Mouse (Mus musculus) WW6 (cell line): ENCODE measurements around the gene Ginm1.
"Not testable (repeated sequence)": the region's sequence is repeated elsewhere in the genome, so short reads cannot be mapped to it uniquely, and the experiment has no call there.

Source experiments
- DNase-seq: peaks from one replicate; pipeline ENCODE4 v3.0.0-alpha.2; 2013; ENCODE audit warnings: low read depth, low spot score

Ginm1 gene

DNA sequence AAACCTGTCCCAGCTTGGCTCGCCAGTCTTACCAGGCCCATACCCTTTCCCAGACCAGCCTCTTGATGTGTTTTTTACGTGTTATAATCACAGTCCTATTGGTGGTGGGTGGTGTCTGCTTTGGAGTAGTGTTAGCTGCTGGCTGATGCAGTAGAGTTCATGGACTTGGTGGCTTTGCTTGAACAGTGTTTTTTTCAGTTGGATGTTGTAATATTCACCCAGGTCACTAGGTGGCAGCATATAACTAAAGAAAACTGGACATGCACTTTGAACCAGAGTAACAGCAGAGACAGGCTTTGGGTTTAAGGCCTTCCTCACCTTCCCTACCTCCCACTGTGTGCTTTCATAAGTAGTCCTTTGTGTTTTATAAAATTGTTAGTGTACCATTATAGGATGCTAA is 17.3 kb upstream of the Ginm1 start:
- DNase-seq = no peak

- DNase-seq = no peak
Measured at GRCm38 (mm10) chr10:7802519-7803140, 10.0 kb upstream of the Ginm1 start.

DNA sequence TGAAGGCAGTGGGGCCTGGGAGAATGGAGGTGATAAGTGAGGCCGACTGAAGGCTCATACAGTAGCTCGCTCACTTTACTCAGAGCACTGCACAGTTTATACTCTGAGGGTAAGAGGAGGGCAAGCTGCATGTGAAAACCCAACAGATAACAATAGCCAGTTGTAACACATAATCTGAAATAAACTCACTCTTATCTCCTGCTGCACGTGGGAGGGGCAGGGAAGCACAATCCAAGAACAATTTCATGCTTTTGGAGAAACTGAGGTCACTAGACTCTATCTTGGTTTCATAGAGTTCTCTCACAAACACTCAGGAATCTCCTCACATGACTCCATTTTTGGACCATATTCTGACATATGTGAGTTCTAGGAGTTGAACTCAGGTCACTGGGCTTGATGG is 8.6 kb upstream of the Ginm1 start:
- DNase-seq = no peak

- no peak for DNase-seq
Measured at GRCm38 (mm10) chr10:7792254-7792750, 322 bp downstream of the Ginm1 start.

- no peak for DNase-seq
Measured at GRCm38 (mm10) chr10:7787319-7787718, 5.3 kb downstream of the Ginm1 start.

DNA sequence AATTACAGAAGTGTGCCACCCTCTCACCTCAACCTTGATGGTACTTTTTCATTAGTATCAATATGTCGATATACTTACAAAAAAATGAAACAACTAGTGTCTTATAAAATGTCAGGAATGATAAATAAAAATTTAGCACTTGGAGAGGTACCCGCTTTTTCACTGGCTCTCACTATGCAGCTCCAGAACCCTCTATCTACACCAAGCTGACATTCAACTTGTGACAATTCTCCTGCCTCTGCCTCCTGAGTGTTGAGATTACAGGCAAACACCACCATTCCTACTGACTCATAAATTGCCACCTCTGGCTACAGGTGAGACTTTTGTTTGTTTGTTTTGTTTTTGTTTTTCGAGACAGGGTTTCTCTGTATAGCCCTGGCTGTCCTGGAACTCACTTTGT is 11.4 kb downstream of the Ginm1 start:
- no peak for DNase-seq

- DNase-seq = peak; percentile 43
Measured at GRCm38 (mm10) chr10:7780238-7781176, 12.1 kb downstream of the Ginm1 start.

DNA sequence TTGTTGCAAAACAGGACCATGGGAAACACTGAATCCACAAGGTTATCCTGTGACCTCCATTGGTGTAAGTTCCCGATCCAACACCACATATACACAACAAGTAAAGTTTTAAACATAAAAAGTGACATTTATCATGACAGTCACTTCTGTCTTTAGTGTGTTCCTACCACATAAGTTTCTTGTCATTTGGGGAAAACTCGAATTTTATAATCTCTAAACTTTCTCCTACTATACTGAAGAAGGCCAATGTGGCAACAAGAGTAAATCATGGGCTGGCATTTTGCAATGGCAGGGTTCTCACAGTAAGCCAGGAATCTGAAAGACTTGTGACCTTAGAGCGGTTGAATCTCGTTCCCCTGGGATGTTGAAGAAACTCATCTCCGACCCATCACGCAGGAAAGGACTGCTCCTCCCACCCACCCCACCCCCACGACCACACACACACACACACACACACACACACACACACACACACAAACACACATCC is 12.8 kb downstream of the Ginm1 start:
- no peak for DNase-seq

DNA sequence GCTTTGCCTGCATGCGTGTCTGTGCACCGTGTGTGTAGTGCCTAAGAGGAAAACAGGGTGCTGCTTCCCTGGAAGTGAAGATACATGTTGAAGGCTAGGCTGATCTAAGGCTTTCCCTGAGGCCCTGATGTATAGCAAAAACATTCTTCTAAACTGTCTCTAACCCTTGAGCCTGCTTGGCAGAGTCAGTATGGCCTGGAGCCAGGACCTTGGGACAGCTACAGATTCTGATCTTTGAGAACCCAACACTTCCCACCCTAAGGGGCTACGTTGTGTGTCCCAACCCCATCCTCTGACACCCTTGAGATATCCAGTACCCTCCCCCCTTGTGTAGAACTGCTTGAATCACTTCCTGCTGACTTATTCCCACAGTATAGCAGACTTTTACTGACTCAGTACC is 14.3 kb downstream of the Ginm1 start:
- no peak for DNase-seq

- DNase-seq = no peak
Measured at GRCm38 (mm10) chr10:7775421-7775820, 17.2 kb downstream of the Ginm1 start.

GRCm38 (mm10) chr10:7772769-7773168 is 19.9 kb downstream of the Ginm1 start:
- DNase-seq = no peak

DNA sequence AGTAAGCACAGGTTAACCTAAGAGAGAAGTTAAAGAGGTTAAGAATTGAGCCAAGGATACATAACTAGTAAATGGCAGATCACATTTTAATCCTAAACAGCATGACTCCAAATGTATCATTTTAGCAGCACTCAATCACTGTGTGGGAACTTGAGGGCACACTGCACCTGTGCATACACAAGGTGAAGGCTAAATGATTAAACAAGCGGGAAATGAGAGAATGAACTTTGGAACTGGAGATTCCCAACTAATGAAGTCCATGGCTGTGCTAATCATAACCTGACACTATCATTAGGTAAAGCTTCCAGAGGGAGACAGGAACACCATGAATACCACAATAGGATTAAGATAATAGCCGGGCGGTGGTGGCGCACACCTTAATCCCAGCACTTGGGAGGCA is 20.3 kb downstream of the Ginm1 start:
- DNase-seq = no peak

DNA sequence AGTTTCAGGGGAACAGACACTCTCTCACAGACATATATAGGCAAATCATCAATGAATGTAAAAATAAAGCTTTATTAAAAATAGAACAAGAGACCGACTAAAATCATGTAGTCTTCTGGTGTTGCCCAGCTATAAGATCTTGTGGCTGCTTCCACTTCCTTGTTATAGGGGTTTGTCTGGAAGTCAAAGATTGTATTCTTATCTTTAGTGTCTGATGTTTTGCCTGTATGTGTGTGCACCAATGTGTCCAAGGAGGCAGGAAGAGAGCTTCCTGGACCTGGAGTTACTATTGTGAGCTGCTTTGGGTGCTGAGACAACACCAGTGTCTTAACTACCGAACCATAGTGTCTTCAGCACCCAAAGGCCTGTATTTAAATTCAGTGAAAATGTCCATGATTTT is 35.1 kb downstream of the Ginm1 start:
- no peak for DNase-seq

DNA sequence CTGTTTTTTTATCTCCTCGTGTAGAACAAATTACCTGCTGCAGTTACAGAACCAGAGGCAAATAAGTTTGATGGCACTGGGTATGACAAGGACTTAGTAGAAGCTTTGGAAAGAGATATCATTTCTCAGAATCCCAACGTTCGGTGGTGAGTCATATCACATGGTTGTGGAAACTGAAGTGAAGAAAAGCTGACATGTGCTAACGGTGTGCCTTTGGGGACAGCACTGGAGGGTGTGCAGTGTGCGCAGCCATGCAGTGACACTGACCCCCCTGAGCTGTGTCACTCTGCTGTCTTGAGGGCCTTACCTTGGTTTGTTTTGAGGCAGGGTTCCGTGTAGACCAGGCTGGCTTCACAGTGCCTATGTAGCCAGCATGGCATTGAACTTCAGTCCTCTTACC is 43.9 kb downstream of the Ginm1 start:
- no peak for DNase-seq

GRCm38 (mm10) chr10:7745528-7745927 is 47.1 kb downstream of the Ginm1 start:
- DNase-seq = not testable (repeated sequence)

DNA sequence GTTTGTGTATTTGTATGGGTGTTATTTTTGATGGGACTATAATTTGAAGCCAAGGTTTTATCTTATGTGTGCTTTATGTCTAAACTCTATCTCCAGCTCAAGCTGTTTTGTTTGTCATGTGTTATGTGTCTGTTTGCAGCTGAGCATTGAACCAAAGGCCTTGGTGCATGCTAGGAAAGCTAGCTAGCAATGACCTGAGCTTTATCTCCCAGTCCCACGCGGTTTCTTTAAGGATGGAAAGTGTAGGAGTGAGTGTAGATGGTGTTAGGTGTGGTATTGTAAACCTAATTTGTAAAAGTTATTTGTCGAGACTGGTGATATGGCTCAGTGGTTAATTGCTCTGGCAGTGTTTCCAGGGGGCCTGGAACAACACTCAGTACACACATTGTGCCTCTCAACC is 54.7 kb downstream of the Ginm1 start:
- DNase-seq = no peak

DNA sequence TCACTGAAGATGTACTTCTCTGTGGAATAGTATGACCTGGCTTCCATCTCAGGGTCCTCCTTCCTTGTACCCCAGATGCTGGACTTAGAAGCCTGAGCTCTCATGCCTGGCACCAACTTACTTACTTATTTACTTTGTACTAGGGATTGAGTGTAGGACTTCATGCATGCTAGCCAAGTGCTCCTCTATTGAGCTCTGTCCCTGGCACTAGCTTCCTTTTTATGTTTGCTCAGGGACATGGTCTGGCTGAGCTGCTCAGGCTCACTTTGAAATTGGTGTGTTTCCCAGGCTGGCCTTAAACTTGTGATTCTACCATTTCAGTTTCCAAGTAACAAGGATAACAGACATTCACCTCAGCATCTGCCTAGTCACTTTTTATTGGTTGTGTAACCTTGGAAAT is 55.5 kb downstream of the Ginm1 start:
- DNase-seq = no peak

- no peak for DNase-seq
Measured at GRCm38 (mm10) chr10:7731582-7731981, 61.0 kb downstream of the Ginm1 start.

GRCm38 (mm10) chr10:7727011-7727410 is 65.6 kb downstream of the Ginm1 start:
- no peak for DNase-seq

DNA sequence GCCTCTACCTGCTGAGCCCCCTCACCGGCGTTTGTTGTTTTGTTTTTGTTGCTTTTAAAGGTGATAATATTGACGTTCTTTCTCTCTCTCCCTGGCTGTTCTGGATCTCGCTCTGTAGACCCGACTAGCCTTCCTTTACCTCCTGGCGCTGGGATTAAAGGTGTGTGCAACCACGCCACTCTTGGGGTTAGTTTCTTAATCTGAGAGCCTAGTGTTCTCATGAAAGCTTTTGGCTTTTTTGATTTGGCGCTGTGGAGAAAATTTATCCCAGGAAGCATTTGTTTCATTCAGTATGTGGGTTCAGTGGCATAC is 66.2 kb downstream of the Ginm1 start:
- no peak for DNase-seq

DNA sequence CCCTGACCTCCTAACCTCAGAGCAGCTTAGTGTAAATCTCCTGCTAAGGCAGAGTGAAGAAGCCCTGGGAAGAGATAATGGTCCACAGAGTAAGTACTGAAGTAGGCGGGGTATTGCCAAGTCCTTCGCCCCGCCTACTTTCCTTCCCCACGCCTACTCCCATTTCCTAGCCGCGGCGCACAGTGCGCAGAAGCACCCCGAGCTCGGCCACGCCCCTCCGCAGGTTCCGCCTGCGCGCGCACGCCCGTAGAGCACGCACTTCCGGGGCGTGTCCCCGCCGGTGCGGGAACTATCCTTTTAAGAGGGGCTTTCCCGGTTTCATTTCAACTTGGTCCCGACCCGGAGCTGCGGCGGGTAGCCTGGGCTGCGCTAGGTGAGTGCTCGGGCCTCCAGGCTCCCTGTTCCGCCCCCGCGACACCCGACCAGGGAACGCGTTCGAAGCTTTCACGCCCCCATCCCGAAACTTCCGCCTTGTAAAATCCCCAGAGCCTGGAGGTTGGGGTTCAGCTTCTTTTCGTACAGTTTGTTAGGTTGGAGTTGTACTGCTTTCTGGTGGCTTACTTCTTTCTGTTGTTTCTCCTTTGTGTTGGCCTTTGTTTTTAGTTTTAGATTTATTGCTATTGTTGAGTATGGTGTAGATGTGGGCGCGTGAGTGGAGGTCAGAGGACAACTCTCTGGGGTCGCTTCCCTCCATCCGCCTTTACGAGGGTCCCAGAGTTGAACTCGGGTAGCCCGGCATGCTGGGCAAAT is 66.7 kb downstream of the Ginm1 start, which contains the start of gene Katna1:
TSS of gene Katna1 (plus strand) at position 250 of the 750 bp plus-strand sequence.
- DNase-seq = peak; percentile 95
